Mouse (Mus musculus) spleen, adult 2 months (tissue): ENCODE results near the gene Zbp1.

Experiments
- CTCF ChIP-seq: fragments of 200-500 bp; IDR thresholded peaks from 2 replicates; pipeline ENCODE4 v1.5.1; 2011; ENCODE audit warnings: mild to moderate bottlenecking, inconsistent platforms; ENCODE audit not compliant: insufficient read depth, insufficient read length, insufficient replicate concordance; ENCODE audit errors: extremely low read depth
- POLR2A ChIP-seq: fragments of 200-500 bp; IDR thresholded peaks from 2 replicates; pipeline ENCODE4 v1.6.1; 2011; ENCODE audit warnings: low read depth, low read length, inconsistent platforms

DNA sequence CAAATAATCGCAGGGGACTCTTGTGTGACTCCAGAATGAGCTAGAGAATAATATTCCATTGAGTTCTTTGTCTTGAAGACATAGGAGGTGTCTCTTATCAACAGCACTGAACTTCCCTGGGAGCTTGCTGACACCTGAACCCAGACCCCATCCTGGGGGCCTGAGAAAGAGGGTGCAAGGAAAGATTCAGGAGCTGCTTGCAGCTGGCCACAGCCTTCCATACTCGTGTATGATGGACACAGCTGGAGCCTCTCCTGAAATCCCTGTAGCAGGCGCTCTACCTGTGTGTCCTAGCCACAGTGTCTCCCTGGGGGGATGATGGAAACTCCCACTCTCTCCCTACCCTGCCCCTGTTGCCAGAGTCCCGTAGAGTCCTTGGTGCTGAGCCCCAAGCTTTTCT is 6.5 kb downstream of the Zbp1 start:
- TF ChIP-seq CTCF = no peak
- no peak for TF ChIP-seq POLR2A
